Mouse (Mus musculus): ENCODE measurements around the gene Olfr1392. TPM values are rescaled to one million over a fixed set of nuclear protein-coding genes. Genes with fewer than 3 reads are reported as not detected.

The Olfr1392 gene
- 0.11 TPM for polyA plus RNA-seq (2014; fragmentation: Illumina TruSeq; extraction: RNeasy Lipid Tissue Mini Kit (QIAGEN cat#74804); ENCODE audit: low read depth, low replicate concordance)

DNA sequence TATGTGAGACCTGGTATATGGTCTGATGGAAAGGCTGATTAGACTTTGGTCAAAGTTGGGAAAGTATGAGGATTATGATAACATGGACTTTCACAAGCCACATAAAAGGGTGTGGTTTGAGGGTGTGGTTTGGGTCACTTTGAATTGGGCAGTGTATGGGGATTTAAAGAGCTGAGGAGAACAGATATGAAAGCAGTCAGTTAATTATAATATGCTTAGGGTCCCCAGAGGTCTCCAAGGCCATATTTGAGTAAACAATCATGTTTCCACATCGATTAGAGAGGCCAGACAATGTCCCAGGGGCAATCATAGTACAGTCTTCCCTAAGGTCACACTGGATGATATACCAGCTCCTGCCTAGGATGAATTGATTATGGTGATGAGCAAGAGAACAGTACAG lies at the start of gene Olfr1392:
Gene Olfr1392 (plus strand): TSS at position 301 of the 400 bp plus-strand sequence.

DNA sequence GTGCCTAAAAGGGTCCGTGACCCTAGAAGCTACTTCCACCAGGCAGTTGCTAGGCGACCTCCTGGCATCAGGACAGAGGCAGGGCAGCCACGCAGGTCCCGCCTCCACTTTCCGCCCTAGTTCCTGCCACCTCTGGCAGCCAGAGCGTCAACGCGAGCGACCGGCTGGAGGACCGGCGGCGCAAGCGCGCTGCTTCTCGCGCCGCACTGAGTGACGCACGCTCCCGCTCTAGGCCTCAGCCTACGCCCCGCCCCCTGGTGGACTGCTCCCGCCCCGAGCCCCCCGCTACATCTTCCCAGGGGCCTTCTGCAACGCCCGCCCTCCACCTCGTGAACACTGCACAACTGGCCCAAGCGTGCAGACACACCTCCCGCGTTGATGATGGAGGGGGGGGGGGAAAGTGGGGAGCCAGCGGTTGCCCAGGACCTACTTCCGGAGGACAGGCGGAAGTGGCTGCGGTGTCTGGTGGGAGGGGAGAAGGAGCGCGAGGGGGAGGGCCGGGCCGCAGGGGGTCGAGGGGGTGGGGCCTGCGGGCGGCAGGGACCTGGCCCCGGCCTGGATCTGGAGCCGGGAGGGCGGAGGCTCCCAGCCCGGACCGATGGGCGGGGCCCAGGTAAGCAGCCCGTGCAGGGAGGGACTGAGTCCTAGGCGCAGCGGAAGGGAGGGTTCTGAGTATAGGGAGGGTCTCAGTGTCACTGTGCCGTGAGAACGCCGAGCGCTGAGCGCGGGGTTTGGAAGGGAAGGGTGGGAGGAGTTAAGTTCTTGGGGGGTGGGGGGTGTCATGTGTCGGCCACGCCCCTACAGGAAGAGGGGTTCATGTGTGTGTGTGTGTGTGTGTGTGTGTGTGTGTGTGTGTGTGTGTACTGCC lies 41.1 kb upstream of the Olfr1392 start, which contains the start of gene Mgat1:
Gene Mgat1 (plus strand): TSS at position 465 of the 868 bp plus-strand sequence.

DNA sequence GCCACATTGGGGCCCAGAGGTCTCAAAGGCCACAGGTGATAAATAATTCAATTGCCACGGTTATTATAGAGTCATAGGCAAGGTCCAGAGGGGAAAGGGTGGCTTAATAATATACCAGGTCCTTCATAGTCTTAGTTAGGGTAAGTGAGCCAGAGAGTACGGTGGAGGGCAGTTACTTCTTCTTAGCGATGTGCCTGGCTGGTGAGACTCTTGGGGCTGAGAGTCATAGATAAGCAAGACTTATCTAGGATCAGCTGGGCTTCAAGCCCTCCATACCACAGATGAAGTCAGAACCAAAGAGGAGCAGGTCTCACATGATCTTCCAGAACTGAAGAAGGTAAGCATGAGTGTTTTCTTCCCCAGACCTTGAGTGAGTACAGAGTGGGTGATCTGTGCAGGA lies 6.9 kb upstream of the Olfr1392 start, which contains the start of gene Olfr1393:
Gene Olfr1393 (plus strand): TSS at position 83 of the 400 bp plus-strand sequence.

DNA sequence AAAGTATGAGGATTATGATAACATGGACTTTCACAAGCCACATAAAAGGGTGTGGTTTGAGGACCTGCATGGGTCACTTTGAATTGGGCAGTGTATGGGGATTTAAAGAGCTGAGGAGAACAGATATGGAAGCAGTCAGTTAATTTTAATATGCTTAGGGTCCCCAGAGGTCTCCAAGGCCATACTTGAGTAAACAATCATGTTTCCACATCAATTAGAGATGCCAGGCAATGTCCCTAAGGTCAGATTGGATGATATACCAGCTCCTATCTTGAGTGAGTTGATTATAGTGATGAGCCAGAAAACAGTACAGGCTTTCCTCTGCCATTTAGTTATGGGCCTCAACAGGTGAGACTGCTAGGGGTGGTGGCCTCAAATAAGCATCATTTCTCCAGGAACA lies 19.4 kb downstream of the Olfr1392 start, which contains the start of gene Olfr10:
Gene Olfr10 (plus strand): TSS at position 301 of the 400 bp plus-strand sequence.

DNA sequence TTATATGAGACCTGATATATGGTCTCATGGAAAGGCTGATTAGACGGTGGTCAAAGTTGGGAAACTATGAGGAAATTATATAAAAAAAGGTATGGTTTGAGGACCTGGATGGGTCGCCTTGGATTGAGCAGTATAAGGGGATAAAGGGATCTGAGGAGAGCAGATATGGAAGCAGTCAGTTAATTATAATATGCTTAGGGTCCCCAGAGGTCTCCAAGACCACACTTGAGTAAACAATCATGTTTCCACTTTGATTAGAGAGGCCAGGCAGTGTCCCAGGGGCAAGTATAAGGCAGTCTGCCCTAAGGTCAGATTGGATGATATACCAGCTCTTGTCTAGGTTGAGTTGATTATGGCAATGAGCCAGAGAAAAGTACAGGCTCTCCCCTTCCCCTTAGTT lies 37.4 kb downstream of the Olfr1392 start, which contains the start of gene Olfr1391:
Gene Olfr1391 (plus strand): TSS at position 301 of the 400 bp plus-strand sequence.

DNA sequence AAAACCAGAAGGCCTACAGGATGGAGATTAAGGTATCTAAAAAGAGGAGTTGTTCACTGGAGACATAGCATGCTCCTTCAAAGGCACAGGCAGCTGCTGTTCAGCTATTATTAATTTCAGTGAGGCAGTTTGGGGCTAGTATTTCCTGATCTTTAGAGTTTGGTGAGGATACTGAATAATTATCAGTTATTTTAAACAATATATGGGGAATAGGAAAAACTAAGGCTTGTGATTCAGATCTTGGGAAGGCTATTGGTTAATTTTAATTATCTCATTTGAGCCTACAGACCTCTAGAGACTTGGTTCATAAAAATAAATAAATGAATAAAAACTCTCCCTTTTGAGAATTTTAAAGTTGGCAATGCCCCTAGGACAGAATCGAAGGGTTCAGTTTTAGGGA lies 49.8 kb downstream of the Olfr1392 start, which contains the start of gene Olfr1390:
Gene Olfr1390 (plus strand): TSS at position 301 of the 400 bp plus-strand sequence.

Other genes starting within 250 kb of the Olfr1392 start
- 4.0 TPM for gene 9930111J21Rik2, start 234.0 kb upstream of the Olfr1392 start, polyA plus RNA-seq (2014; fragmentation: Illumina TruSeq; extraction: RNeasy Lipid Tissue Mini Kit (QIAGEN cat#74804); ENCODE audit: low read depth, low replicate concordance)
- gene Tgtp2, start 221.1 kb upstream of the Olfr1392 start, polyA plus RNA-seq (2014; fragmentation: Illumina TruSeq; extraction: RNeasy Lipid Tissue Mini Kit (QIAGEN cat#74804); ENCODE audit: low read depth, low replicate concordance): 14.4 TPM
- 10.8 TPM for gene Ifi47, start 208.7 kb upstream of the Olfr1392 start, polyA plus RNA-seq (2014; fragmentation: Illumina TruSeq; extraction: RNeasy Lipid Tissue Mini Kit (QIAGEN cat#74804); ENCODE audit: low read depth, low replicate concordance)
- gene Olfr1396, start 170.4 kb upstream of the Olfr1392 start, polyA plus RNA-seq (2014; fragmentation: Illumina TruSeq; extraction: RNeasy Lipid Tissue Mini Kit (QIAGEN cat#74804); ENCODE audit: low read depth, low replicate concordance): 0.45 TPM
- gene Olfr1395, start 143.0 kb upstream of the Olfr1392 start, polyA plus RNA-seq (2014; fragmentation: Illumina TruSeq; extraction: RNeasy Lipid Tissue Mini Kit (QIAGEN cat#74804); ENCODE audit: low read depth, low replicate concordance): not detected
- not detected for gene Olfr1394, start 130.9 kb upstream of the Olfr1392 start, polyA plus RNA-seq (2014; fragmentation: Illumina TruSeq; extraction: RNeasy Lipid Tissue Mini Kit (QIAGEN cat#74804); ENCODE audit: low read depth, low replicate concordance)
- 21.1 TPM for gene Btnl9, start 98.1 kb upstream of the Olfr1392 start, polyA plus RNA-seq (2014; fragmentation: Illumina TruSeq; extraction: RNeasy Lipid Tissue Mini Kit (QIAGEN cat#74804); ENCODE audit: low read depth, low replicate concordance)
- gene Zfp62, start 82.0 kb upstream of the Olfr1392 start, polyA plus RNA-seq (2014; fragmentation: Illumina TruSeq; extraction: RNeasy Lipid Tissue Mini Kit (QIAGEN cat#74804); ENCODE audit: low read depth, low replicate concordance): 16.9 TPM
- gene Mgat1, start 41.1 kb upstream of the Olfr1392 start, polyA plus RNA-seq (2014; fragmentation: Illumina TruSeq; extraction: RNeasy Lipid Tissue Mini Kit (QIAGEN cat#74804); ENCODE audit: low read depth, low replicate concordance): 47.8 TPM
- 0.10 TPM for gene Olfr1393, start 7.0 kb upstream of the Olfr1392 start, polyA plus RNA-seq (2014; fragmentation: Illumina TruSeq; extraction: RNeasy Lipid Tissue Mini Kit (QIAGEN cat#74804); ENCODE audit: low read depth, low replicate concordance)
- not detected for gene Olfr10, start 19.5 kb downstream of the Olfr1392 start, polyA plus RNA-seq (2014; fragmentation: Illumina TruSeq; extraction: RNeasy Lipid Tissue Mini Kit (QIAGEN cat#74804); ENCODE audit: low read depth, low replicate concordance)
- not detected for gene Olfr1391, start 37.5 kb downstream of the Olfr1392 start, polyA plus RNA-seq (2014; fragmentation: Illumina TruSeq; extraction: RNeasy Lipid Tissue Mini Kit (QIAGEN cat#74804); ENCODE audit: low read depth, low replicate concordance)
- not detected for gene Olfr1390, start 49.9 kb downstream of the Olfr1392 start, polyA plus RNA-seq (2014; fragmentation: Illumina TruSeq; extraction: RNeasy Lipid Tissue Mini Kit (QIAGEN cat#74804); ENCODE audit: low read depth, low replicate concordance)
- gene Olfr1389, start 137.8 kb downstream of the Olfr1392 start, polyA plus RNA-seq (2014; fragmentation: Illumina TruSeq; extraction: RNeasy Lipid Tissue Mini Kit (QIAGEN cat#74804); ENCODE audit: low read depth, low replicate concordance): not detected
- 0.10 TPM for gene Olfr1388, start 151.3 kb downstream of the Olfr1392 start, polyA plus RNA-seq (2014; fragmentation: Illumina TruSeq; extraction: RNeasy Lipid Tissue Mini Kit (QIAGEN cat#74804); ENCODE audit: low read depth, low replicate concordance)
- gene Olfr1387, start 170.1 kb downstream of the Olfr1392 start, polyA plus RNA-seq (2014; fragmentation: Illumina TruSeq; extraction: RNeasy Lipid Tissue Mini Kit (QIAGEN cat#74804); ENCODE audit: low read depth, low replicate concordance): not detected
- not detected for gene Olfr1386, start 179.8 kb downstream of the Olfr1392 start, polyA plus RNA-seq (2014; fragmentation: Illumina TruSeq; extraction: RNeasy Lipid Tissue Mini Kit (QIAGEN cat#74804); ENCODE audit: low read depth, low replicate concordance)
- gene Olfr1385, start 203.8 kb downstream of the Olfr1392 start, polyA plus RNA-seq (2014; fragmentation: Illumina TruSeq; extraction: RNeasy Lipid Tissue Mini Kit (QIAGEN cat#74804); ENCODE audit: low read depth, low replicate concordance): not detected
- not detected for gene Olfr1384, start 221.4 kb downstream of the Olfr1392 start, polyA plus RNA-seq (2014; fragmentation: Illumina TruSeq; extraction: RNeasy Lipid Tissue Mini Kit (QIAGEN cat#74804); ENCODE audit: low read depth, low replicate concordance)
- not detected for gene Olfr1383, start 234.4 kb downstream of the Olfr1392 start, polyA plus RNA-seq (2014; fragmentation: Illumina TruSeq; extraction: RNeasy Lipid Tissue Mini Kit (QIAGEN cat#74804); ENCODE audit: low read depth, low replicate concordance)
- gene Olfr1382, start 243.0 kb downstream of the Olfr1392 start, polyA plus RNA-seq (2014; fragmentation: Illumina TruSeq; extraction: RNeasy Lipid Tissue Mini Kit (QIAGEN cat#74804); ENCODE audit: low read depth, low replicate concordance): not detected